Mouse (Mus musculus) heart, embryonic 14.5 days (tissue): ENCODE results near the gene Sipa1l1. TPM values are rescaled to one million over a fixed set of nuclear protein-coding genes. Genes with fewer than 3 reads are reported as not detected.
A peak's percentile ranks its signal among the peaks of the same experiment; 100 is the strongest.

Experiments
- ATAC-seq: fragments of 200-750 bp; cut with Nextera tagmentation; 2 replicates; pipeline ENCODE4 v1.8.0; 2017; ENCODE audit warnings: low read depth, moderate TSS enrichment; ENCODE audit not compliant: insufficient number of reproducible peaks, insufficient read depth, low FRiP score
- H3K27ac ChIP-seq, 2 experiments: fragments of 200-500 bp in 1 of 2; fragments of 300-500 bp in 1 of 2; sonication (generic) in 1 of 2; replicated peaks in 1 of 2; 2 replicates each; pipeline ENCODE4 v1.5.1; 2012 to 2014; ENCODE audit warnings: low read depth in 2 of 2, low read length in 2 of 2, control low read depth in 1 of 2, mild to moderate bottlenecking in 1 of 2, mixed read lengths in 1 of 2; ENCODE audit not compliant: control insufficient read depth in 1 of 2, insufficient read depth in 1 of 2
- H3K27me3 ChIP-seq: fragments of 300-500 bp; sonication (generic); 2 replicates; pipeline ENCODE4 v1.6.1; 2014; ENCODE audit warnings: mild to moderate bottlenecking, low read length, control low read depth; ENCODE audit not compliant: control insufficient read depth, insufficient read depth
- H3K36me3 ChIP-seq: fragments of 300-500 bp; sonication (generic); 2 replicates; pipeline ENCODE4 v1.6.1; 2014; ENCODE audit warnings: mild to moderate bottlenecking, control low read depth, low read length, mixed read lengths; ENCODE audit not compliant: control insufficient read depth, insufficient read depth
- H3K4me1 ChIP-seq, 2 experiments: fragments of 200-500 bp in 1 of 2; fragments of 300-500 bp in 1 of 2; sonication (generic) in 1 of 2; 2 replicates each; pipeline ENCODE4 v1.6.1; 2012 to 2014; ENCODE audit warnings: low read length in 2 of 2, control low read depth in 1 of 2, mixed read lengths in 1 of 2; ENCODE audit not compliant: control insufficient read depth in 2 of 2, insufficient read depth in 2 of 2
- H3K4me2 ChIP-seq: fragments of 300-500 bp; sonication (generic); 2 replicates; pipeline ENCODE4 v1.6.1; 2014; ENCODE audit warnings: mild to moderate bottlenecking, low read length
- H3K4me3 ChIP-seq, 2 experiments: fragments of 200-500 bp in 1 of 2; fragments of 300-500 bp in 1 of 2; sonication (generic) in 1 of 2; 2 replicates each; pipeline ENCODE4 v1.5.1; 2012 to 2014; ENCODE audit warnings: low read length in 2 of 2, mild to moderate bottlenecking in 2 of 2, control low read depth in 1 of 2, low read depth in 1 of 2, moderate library complexity in 1 of 2; ENCODE audit not compliant: control insufficient read depth in 1 of 2, insufficient read depth in 1 of 2
- H3K9ac ChIP-seq: fragments of 300-500 bp; sonication (generic); 2 replicates; pipeline ENCODE4 v1.6.1; 2014; ENCODE audit warnings: mild to moderate bottlenecking, low read length
- H3K9me3 ChIP-seq: fragments of 300-500 bp; sonication (generic); 2 replicates; pipeline ENCODE4 v1.6.1; 2016; ENCODE audit warnings: low read length, control low read depth; ENCODE audit not compliant: control insufficient read depth
- WGBS: fragments of 180-500 bp; shearing (Covaris S2); extraction: QIAGEN DNeasy Blood & Tissue Kit; methylation state at CpG from one replicate; pipeline ENCODE4 v1.1.7; 2014; 5-methylcytosine and 5-hydroxymethylcytosine counted together
- polyA plus RNA-seq: library from polyadenylated mRNA; unstranded; fragments of >200 nt; fragmentation: Nextera tagmentation; extraction: Ambion mirVana; gene quantifications from 2 replicates; pipeline ENCODE4 v1.2.1, GENCODE M21; 2014

The Sipa1l1 gene
- polyA plus RNA-seq, 1 experiment from 2014 or later: 25.6 TPM

DNA sequence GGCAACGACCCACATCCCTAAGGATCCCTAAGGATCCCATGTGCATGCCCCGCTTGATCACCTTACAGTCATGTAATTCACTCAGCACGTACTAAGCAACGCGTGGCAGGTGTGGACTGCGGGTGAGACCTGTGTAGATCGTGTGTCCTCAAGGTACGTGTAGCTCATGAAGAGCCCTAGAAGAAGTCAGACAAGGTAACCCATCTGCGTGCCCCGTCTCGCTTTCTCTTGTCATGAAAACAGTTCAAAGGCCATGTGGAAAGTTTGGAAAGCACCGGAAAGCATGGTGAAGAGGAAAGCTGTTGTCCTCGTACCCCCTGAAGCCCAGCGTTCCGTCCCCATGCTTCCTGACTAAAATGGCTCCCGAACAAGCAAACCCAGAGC lies 21.5 kb downstream of the Sipa1l1 start:
- Histone ChIP-seq H3K27ac (no peak overlapping the region), H3K9ac (no peak overlapping the region), H3K4me1 (peaks cover 47 to 77% of the 10 kb centered on the region in 2 experiments), H3K36me3 (peaks cover 6% of the 10 kb centered on the region; the same call in 1 of the 2 replicates), H3K9me3 (no peaks in the 10 kb centered on the region), H3K27me3 (no peaks in the 10 kb centered on the region), H3K4me2 (no peak overlapping the region), H3K4me3 (no peak overlapping the region)
- no peak for ATAC-seq
- 88% methylated on average over 16 of the region's 16 CpGs for WGBS

DNA sequence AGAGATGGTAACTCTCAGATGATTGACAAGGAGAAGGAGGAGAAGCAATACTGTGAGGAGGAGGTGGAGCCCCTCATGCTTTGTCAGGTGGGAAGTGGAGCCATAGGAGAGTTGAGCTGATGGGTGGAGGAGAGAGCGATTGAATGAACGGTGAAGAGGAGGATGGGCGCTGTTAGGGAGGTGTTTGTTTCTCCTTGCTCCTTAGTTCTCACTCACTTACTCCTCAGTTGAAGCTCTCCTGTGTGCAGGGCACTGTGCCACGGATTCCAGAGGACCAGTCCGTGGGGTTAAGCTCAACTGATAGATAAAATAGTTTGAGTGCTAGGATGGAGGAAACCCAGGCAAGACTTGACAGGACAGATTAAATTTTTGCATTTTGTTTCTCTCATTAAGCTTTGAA lies 22.6 kb downstream of the Sipa1l1 start:
- no peak overlapping the region for H3K4me2 ChIP-seq
- no peak overlapping the region for H3K4me3 ChIP-seq
- 32% methylated on average over 5 of the region's 5 CpGs for WGBS
- H3K9me3 ChIP-seq: no peaks in the 10 kb centered on the region
- H3K4me1 ChIP-seq: peaks cover 53 to 85% of the 10 kb centered on the region in 2 experiments
- H3K27ac ChIP-seq: peak overlapping the region in 1 of 2 experiments; percentile 66; a peak in 1 of 4 replicates
- no peaks in the 10 kb centered on the region for H3K27me3 ChIP-seq
- ATAC-seq: no peak
- no peak overlapping the region for H3K9ac ChIP-seq
- peaks cover 6% of the 10 kb centered on the region; the same call in 1 of the 2 replicates for H3K36me3 ChIP-seq

DNA sequence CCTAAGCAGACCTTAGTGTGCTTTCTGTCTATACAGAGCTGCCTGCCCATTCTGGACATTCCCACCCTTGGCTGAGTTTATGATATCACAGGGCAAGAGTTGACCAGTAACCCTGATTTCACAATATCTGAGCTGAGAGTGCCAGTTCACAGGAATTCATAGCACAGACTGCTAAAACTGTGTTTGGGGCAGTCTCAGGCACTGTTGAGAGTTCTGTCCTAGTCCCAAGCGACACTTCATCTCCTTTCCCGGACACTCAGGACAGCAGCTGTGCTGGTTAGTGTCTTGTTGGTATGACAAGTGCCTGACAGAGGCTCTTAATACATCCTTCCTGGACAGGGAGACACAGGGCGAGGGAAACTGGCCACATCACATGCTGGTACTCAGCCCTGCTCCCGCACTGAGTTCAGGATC lies 23.5 kb downstream of the Sipa1l1 start:
- WGBS: 17% methylated on average over 4 of the region's 4 CpGs
- peak overlapping the region; percentile 34 to 66 for H3K27ac ChIP-seq
- H3K9me3 ChIP-seq: no peaks in the 10 kb centered on the region
- H3K27me3 ChIP-seq: no peaks in the 10 kb centered on the region
- no peak overlapping the region for H3K4me2 ChIP-seq
- H3K36me3 ChIP-seq: peaks cover 6% of the 10 kb centered on the region; the same call in 1 of the 2 replicates
- ATAC-seq: peak; percentile 64
- no peak overlapping the region for H3K9ac ChIP-seq
- no peak overlapping the region for H3K4me3 ChIP-seq
- H3K4me1 ChIP-seq: peaks cover 52 to 85% of the 10 kb centered on the region in 2 experiments

DNA sequence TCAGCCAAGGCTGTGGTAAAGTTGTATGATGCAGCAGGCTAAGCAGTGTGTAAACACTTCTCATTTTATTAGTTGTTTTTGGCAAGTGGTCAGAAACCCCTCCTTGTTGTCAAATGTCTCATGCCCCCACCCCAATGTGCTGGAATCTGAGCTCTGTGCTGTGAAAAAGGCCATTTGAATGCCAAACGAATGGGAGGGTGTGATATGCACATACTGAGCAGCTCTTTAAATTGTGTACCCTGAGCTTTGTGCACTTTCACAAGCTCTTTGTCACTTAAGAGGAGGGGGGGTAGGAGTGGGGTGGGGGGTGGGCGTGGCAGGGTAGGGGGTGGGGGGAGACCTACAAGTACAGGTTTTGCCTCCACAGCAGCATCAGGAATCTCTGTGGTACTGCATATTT lies 24.4 kb downstream of the Sipa1l1 start:
- WGBS: 50% methylated on average over 2 of the region's 2 CpGs
- no peak overlapping the region for H3K27ac ChIP-seq
- H3K9ac ChIP-seq: no peak overlapping the region
- H3K27me3 ChIP-seq: no peaks in the 10 kb centered on the region
- ATAC-seq: no peak
- H3K36me3 ChIP-seq: peaks cover 6% of the 10 kb centered on the region; the same call in 1 of the 2 replicates
- H3K9me3 ChIP-seq: no peaks in the 10 kb centered on the region
- H3K4me2 ChIP-seq: no peak overlapping the region
- H3K4me3 ChIP-seq: no peak overlapping the region
- H3K4me1 ChIP-seq: peaks cover 50 to 85% of the 10 kb centered on the region in 2 experiments

DNA sequence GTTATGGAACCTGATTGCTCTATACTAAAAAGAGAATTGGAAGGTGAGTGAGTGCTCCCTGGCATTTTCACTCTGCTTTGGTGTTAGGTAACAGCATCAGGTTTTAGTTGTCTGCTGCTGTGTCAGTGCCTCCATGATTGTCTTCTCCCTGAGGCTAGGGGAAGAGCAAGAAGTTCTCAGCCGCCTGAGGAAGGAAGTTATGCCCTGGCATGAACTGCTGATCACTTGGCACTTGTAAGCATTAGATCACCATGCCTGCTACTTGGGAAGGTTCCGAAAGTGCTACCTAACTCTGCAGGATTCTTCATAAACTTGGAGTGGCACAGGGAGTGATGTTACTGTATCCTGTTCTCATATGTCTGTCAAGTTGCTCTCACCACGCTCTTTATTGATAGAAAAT lies 25.8 kb downstream of the Sipa1l1 start:
- Histone ChIP-seq H3K4me1 (peaks cover 38 to 72% of the 10 kb centered on the region in 2 experiments), H3K27ac (no peak overlapping the region), H3K4me2 (no peak overlapping the region), H3K27me3 (no peaks in the 10 kb centered on the region), H3K36me3 (peaks cover 6% of the 10 kb centered on the region; the same call in 1 of the 2 replicates), H3K9me3 (no peaks in the 10 kb centered on the region), H3K4me3 (no peak overlapping the region), H3K9ac (no peak overlapping the region)
- ATAC-seq: no peak
- WGBS: 68% methylated on average over 3 of the region's 3 CpGs

DNA sequence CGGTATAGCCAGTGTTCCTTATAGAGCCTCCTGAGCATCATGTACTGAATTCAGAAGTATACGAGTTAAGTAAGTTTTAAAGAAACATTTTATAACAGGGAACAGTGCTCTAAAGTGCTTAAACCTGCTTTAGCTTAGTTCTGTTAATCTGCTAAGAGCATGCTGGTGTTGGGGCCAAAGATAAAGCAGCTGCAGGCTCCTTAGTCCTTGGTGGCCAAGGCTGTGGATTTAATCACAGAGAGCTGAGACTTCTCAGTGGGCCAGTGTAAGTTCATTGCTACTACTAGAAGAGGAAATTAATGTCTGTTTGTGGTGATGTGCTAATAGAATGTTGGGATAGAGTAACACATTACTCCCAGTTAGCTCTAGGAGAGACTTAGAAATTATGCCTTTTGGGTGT lies 27.1 kb downstream of the Sipa1l1 start:
- Histone ChIP-seq H3K4me1 (peaks cover 31 to 62% of the 10 kb centered on the region in 2 experiments), H3K9me3 (no peaks in the 10 kb centered on the region), H3K4me3 (no peak overlapping the region), H3K27ac (no peak overlapping the region), H3K4me2 (no peak overlapping the region), H3K9ac (no peak overlapping the region), H3K36me3 (no peaks in the 10 kb centered on the region), H3K27me3 (no peaks in the 10 kb centered on the region)
- no peak for ATAC-seq
- WGBS: 87% methylated on average over 2 of the region's 2 CpGs

DNA sequence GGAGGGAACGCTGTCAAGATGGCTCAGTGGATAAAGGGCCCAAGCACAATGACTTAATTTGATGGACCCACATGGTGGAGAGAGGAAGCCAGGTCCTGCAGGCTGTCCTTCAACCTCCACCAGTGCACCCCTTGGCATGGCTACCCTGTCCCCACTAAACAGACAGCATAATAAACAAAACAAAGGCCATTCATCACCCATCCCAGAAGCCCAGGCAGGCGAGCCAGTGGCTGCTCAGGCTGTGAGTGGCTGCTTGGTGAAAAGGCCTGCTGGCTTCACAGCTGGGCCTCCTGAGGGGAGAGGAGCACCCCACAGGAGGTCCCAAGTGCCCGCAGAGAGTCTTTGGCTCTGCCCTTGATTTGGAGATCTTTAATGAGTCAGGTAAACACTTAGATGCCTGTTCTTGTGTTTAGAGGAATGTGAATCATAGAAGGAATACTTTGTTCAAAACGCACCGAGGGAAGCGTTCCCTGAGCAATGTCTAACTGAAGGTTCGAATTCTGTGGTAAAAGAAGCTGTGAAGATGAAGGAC lies 27.6 kb downstream of the Sipa1l1 start:
- Histone ChIP-seq H3K4me2 (no peak overlapping the region), H3K4me1 (peaks cover 29 to 58% of the 10 kb centered on the region in 2 experiments), H3K9me3 (no peaks in the 10 kb centered on the region), H3K27ac (no peak overlapping the region), H3K9ac (no peak overlapping the region), H3K36me3 (no peaks in the 10 kb centered on the region), H3K27me3 (no peaks in the 10 kb centered on the region), H3K4me3 (no peak overlapping the region)
- WGBS: 53% methylated on average over 7 of the region's 7 CpGs
- ATAC-seq: no peak

DNA sequence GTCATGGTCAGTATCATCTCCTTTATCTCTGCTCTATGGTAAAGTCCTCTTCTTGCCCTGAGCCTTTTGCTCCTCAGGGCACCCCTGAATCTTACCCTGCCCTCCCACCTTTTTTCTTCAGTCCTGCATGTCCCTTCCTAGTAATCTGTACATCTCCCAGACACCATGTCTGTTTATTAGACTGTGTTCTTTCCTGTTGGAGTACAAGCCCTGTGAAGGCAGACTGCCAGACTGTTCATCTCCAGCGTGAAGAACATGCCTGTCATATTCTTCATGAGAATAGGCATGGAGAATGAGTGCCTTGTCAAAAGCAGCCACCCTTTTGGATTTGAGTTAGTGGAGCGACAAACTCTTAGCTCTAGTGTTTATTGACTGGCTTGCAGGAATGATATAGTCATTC lies 28.1 kb downstream of the Sipa1l1 start:
- peaks cover 26 to 53% of the 10 kb centered on the region in 2 experiments for H3K4me1 ChIP-seq
- no peaks in the 10 kb centered on the region for H3K9me3 ChIP-seq
- no peaks in the 10 kb centered on the region for H3K36me3 ChIP-seq
- no peaks in the 10 kb centered on the region for H3K27me3 ChIP-seq
- no peak overlapping the region for H3K4me3 ChIP-seq
- no peak for ATAC-seq
- H3K27ac ChIP-seq: no peak overlapping the region
- WGBS: 32% methylated on average over 2 of the region's 2 CpGs
- no peak overlapping the region for H3K9ac ChIP-seq
- no peak overlapping the region for H3K4me2 ChIP-seq
